Mouse (Mus musculus) hindbrain, embryonic 11.5 days (tissue): ENCODE results near the gene Siglec1. TPM values are rescaled to one million over a fixed set of nuclear protein-coding genes. Genes with fewer than 3 reads are reported as not detected.
A peak's percentile ranks its signal among the peaks of the same experiment; 100 is the strongest.

Source experiments
- ATAC-seq: fragments of 200-750 bp; cut with Nextera tagmentation; 2 replicates; pipeline ENCODE4 v1.8.0; 2017; ENCODE audit warnings: mild to moderate bottlenecking, moderate TSS enrichment, moderate library complexity; ENCODE audit not compliant: low FRiP score
- DNase-seq: peaks from one replicate; pipeline ENCODE4 v3.0.0-alpha.2; 2015; ENCODE audit warnings: low spot score
- H3K27ac ChIP-seq: fragments of 300-500 bp; sonication (generic); 2 replicates; pipeline ENCODE4 v1.5.1; 2014; ENCODE audit warnings: mild to moderate bottlenecking, low read depth, low read length
- H3K27me3 ChIP-seq: fragments of 300-500 bp; sonication (generic); 2 replicates; pipeline ENCODE4 v1.6.1; 2014; ENCODE audit warnings: mild to moderate bottlenecking, low read length, moderate library complexity, mixed read lengths; ENCODE audit not compliant: control insufficient read depth, insufficient read depth
- H3K36me3 ChIP-seq: fragments of 300-500 bp; sonication (generic); 2 replicates; pipeline ENCODE4 v1.6.1; 2014; ENCODE audit warnings: mild to moderate bottlenecking, low read length, moderate library complexity, mixed read lengths; ENCODE audit not compliant: control insufficient read depth, insufficient read depth
- H3K4me1 ChIP-seq: fragments of 300-500 bp; sonication (generic); replicated peaks from 2 replicates; pipeline ENCODE4 v1.6.1; 2014; ENCODE audit warnings: low read length, mixed read lengths; ENCODE audit not compliant: control insufficient read depth, insufficient read depth
- H3K4me2 ChIP-seq: fragments of 300-500 bp; sonication (generic); replicated peaks from 2 replicates; pipeline ENCODE4 v1.6.1; 2014; ENCODE audit warnings: mild to moderate bottlenecking, low read depth, low read length
- H3K4me3 ChIP-seq: fragments of 300-500 bp; sonication (generic); 2 replicates; pipeline ENCODE4 v1.5.1; 2014; ENCODE audit warnings: low read depth, low read length
- H3K9ac ChIP-seq: fragments of 300-500 bp; sonication (generic); 2 replicates; pipeline ENCODE4 v1.6.1; 2014; ENCODE audit warnings: low read depth, low read length
- H3K9me3 ChIP-seq: fragments of 300-500 bp; sonication (generic); 2 replicates; pipeline ENCODE4 v1.6.1; 2016; ENCODE audit warnings: low read length; ENCODE audit not compliant: control insufficient read depth
- WGBS: fragments of 180-500 bp; shearing (Covaris S2); extraction: QIAGEN DNeasy Blood & Tissue Kit; methylation state at CpG from one replicate; pipeline ENCODE4 v1.1.7; 2014; 5-methylcytosine and 5-hydroxymethylcytosine counted together
- polyA plus RNA-seq: library from polyadenylated mRNA; unstranded; fragments of >200 nt; fragmentation: Nextera tagmentation; extraction: Ambion mirVana; gene quantifications from 2 replicates; pipeline ENCODE4 v1.2.1, GENCODE M21; 2014

The Siglec1 gene
- polyA plus RNA-seq, 1 experiment from 2014 or later = 0.15 TPM

GRCm38 (mm10) chr2:131052043-131052442, 34.5 kb downstream of the Siglec1 start:
- peaks cover 45% of the 10 kb centered on the region for H3K27me3 ChIP-seq
- 77% methylated on average over 5 of the region's 5 CpGs for WGBS

GRCm38 (mm10) chr2:131046025-131046424, 40.5 kb downstream of the Siglec1 start:
- H3K4me3 ChIP-seq = no peak overlapping the region
- H3K4me2 ChIP-seq = no peak overlapping the region
- H3K4me1 ChIP-seq = 0 out of 2 replicates have a peak, but pooled peaks cover 3% of the 10 kb centered on the region
- WGBS = 91% methylated on average over 2 of the region's 2 CpGs
- no peak overlapping the region for H3K9ac ChIP-seq
- H3K27ac ChIP-seq = no peak overlapping the region
- no peaks in the 10 kb centered on the region for H3K36me3 ChIP-seq
- peaks cover 17% of the 10 kb centered on the region for H3K27me3 ChIP-seq
- H3K9me3 ChIP-seq = no peaks in the 10 kb centered on the region
- ATAC-seq (no peak), DNase-seq (no peak)

More at GRCm38 (mm10) chr2:131052043-131052442, 34.5 kb downstream of the Siglec1 start:
- no peak overlapping the region for H3K9ac ChIP-seq
- H3K36me3 ChIP-seq = no peaks in the 10 kb centered on the region
- no peak overlapping the region for H3K4me2 ChIP-seq
- no peak overlapping the region for H3K27ac ChIP-seq
- no peak overlapping the region for H3K4me3 ChIP-seq
- peaks cover 5% of the 10 kb centered on the region for H3K4me1 ChIP-seq
- no peaks in the 10 kb centered on the region for H3K9me3 ChIP-seq
- ATAC-seq = no peak
- no peak for DNase-seq

DNA sequence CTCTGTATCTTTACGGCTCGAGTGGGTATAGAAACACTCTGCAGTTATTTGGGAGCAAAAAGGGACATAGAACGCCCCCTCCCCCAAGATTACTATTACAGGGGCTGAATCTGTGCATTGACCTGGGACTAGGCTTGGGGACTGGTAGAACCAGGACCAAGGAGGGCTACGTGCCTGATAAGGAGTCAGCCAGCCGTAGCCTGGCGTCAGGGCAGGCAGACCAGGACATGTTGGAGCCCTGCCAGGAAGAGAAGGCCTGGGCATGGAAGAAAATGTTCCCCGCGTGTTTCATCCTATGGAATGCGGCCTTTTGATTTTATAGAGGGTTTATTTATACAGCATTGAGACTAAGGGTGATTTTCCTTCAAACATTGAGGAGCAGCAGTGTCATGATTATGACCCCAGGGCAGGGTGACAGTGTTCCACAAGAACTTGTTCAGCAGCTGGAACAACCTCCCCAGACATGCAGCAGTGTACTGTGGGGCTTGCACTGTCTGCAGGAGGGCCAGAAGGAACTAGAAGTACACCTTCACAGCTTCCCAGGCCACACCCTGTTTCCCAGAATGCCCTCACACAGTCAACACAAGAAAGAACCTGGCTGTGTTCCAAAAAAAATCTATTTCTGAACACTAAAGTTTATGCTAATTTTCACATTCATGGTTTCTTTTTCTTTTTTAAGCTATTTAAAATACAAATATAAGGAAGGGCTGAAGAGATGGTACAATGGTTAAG, 41.4 kb downstream of the Siglec1 start:
- ATAC-seq (no peak), DNase-seq (no peak)
- H3K36me3 ChIP-seq = no peaks in the 10 kb centered on the region
- no peak overlapping the region for H3K27ac ChIP-seq
- no peak overlapping the region for H3K9ac ChIP-seq
- no peak overlapping the region for H3K4me2 ChIP-seq
- peaks cover 26% of the 10 kb centered on the region for H3K27me3 ChIP-seq
- no peak overlapping the region for H3K4me3 ChIP-seq
- 85% methylated on average over 9 of the region's 9 CpGs for WGBS
- no peaks in the 10 kb centered on the region for H3K9me3 ChIP-seq
- 0 out of 2 replicates have a peak, but pooled peaks cover 3% of the 10 kb centered on the region for H3K4me1 ChIP-seq

DNA sequence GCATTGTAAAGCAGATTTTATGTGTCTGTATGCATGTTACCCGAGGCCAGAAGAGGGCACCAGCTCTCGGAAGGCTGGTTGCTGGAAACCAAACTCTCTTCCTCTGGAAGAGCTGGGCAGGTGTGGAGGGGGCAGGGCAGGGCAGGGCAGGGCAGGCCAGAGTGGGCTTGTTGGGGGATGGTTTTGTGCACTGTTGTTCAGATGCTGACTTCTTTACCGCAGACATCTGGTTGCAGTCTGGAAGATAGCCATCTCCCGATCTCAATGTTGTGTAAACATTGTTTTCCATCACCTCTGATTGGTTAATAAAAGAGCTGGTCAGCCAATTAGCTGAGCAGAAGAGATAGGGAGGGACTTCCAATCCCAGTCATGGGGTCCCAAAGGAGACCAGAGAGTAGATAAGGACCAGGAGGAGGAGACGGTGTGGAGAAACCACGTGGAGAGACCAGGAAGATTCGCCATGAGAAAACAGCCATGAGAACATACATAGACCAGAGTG, 42.2 kb downstream of the Siglec1 start:
- H3K4me1 ChIP-seq = 0 out of 2 replicates have a peak, but pooled peaks cover 3% of the 10 kb centered on the region
- no peak for DNase-seq
- no peaks in the 10 kb centered on the region for H3K36me3 ChIP-seq
- no peak for ATAC-seq
- H3K9ac ChIP-seq = no peak overlapping the region
- WGBS = 13% methylated on average over 7 of the region's 7 CpGs
- no peak overlapping the region for H3K27ac ChIP-seq
- H3K4me3 ChIP-seq = no peak overlapping the region
- no peaks in the 10 kb centered on the region for H3K9me3 ChIP-seq
- no peak overlapping the region for H3K4me2 ChIP-seq
- H3K27me3 ChIP-seq = peaks cover 32% of the 10 kb centered on the region

DNA sequence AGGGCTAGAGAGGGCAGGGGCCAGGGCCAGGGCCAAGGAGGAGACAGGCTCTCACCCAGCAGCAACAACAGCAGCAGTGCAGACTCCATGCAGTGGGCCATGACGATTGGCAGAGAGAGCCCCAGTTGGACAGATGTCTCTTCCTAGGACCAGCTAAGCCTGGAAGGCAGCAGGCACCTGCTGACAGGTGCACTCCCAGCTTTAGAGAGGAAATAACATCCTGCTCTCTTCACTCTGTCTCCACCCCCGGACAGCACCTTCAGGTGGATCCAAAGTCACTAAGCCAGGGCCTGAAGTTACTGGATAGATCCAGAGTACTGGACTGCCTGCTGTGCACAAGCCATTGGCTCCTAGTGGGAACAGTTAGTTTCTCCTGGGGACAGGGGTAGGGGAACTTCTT, 43.6 kb downstream of the Siglec1 start, which contains the start of gene Gfra4:
Gene Gfra4, minus strand, starts transcription at position 101 of the 400 bp plus-strand sequence.
- H3K4me1 ChIP-seq = 0 out of 2 replicates have a peak, but pooled peaks cover 3% of the 10 kb centered on the region
- no peak within 1 kb of the TSS for H3K4me3 ChIP-seq
- WGBS = 75% methylated on average over 2 of the region's 2 CpGs
- H3K36me3 ChIP-seq = no peaks in the 10 kb centered on the region
- H3K9me3 ChIP-seq = no peaks in the 10 kb centered on the region
- ATAC-seq (no peak), DNase-seq (no peak)
- H3K27me3 ChIP-seq = peaks cover 32% of the 10 kb centered on the region
- no peak within 1 kb of the TSS for H3K27ac ChIP-seq
- no peak within 1 kb of the TSS for H3K9ac ChIP-seq
- H3K4me2 ChIP-seq = no peak within 1 kb of the TSS

GRCm38 (mm10) chr2:131040854-131041825, 45.4 kb downstream of the Siglec1 start:
- Histone ChIP-seq H3K9me3 (no peaks in the 10 kb centered on the region), H3K4me1 (0 out of 2 replicates have a peak, but pooled peaks cover 3% of the 10 kb centered on the region), H3K4me2 (peak overlapping the region; percentile 94), H3K27me3 (peaks cover 32% of the 10 kb centered on the region), H3K27ac (no peak overlapping the region), H3K36me3 (no peaks in the 10 kb centered on the region), H3K9ac (peak overlapping the region; percentile 40), H3K4me3 (peak overlapping the region; percentile 52)
- 3% methylated on average over 113 of the region's 115 CpGs for WGBS
- ATAC-seq (peak; percentile 63; the same call in 1 of the 2 replicates), DNase-seq (peak; percentile 54)

GRCm38 (mm10) chr2:131038675-131039074, 47.9 kb downstream of the Siglec1 start:
- H3K9ac ChIP-seq = no peak overlapping the region
- no peak overlapping the region for H3K27ac ChIP-seq
- H3K9me3 ChIP-seq = no peaks in the 10 kb centered on the region
- H3K4me1 ChIP-seq = 0 out of 2 replicates have a peak, but pooled peaks cover 3% of the 10 kb centered on the region
- DNase-seq = no peak
- ATAC-seq = no peak
- no peak overlapping the region for H3K4me3 ChIP-seq
- H3K36me3 ChIP-seq = no peaks in the 10 kb centered on the region
- H3K27me3 ChIP-seq = peaks cover 32% of the 10 kb centered on the region
- WGBS = 84% methylated on average over 5 of the region's 5 CpGs
- H3K4me2 ChIP-seq = no peak overlapping the region

GRCm38 (mm10) chr2:131038197-131038596, 48.4 kb downstream of the Siglec1 start:
- H3K9me3 ChIP-seq = no peaks in the 10 kb centered on the region
- no peak for DNase-seq
- 89% methylated on average over 6 of the region's 6 CpGs for whole genome bisulfite sequencing
- no peak overlapping the region for H3K4me3 ChIP-seq
- ATAC-seq = no peak
- no peaks in the 10 kb centered on the region for H3K36me3 ChIP-seq
- no peak overlapping the region for H3K27ac ChIP-seq
- peaks cover 32% of the 10 kb centered on the region for H3K27me3 ChIP-seq
- 0 out of 2 replicates have a peak, but pooled peaks cover 3% of the 10 kb centered on the region for H3K4me1 ChIP-seq
- H3K9ac ChIP-seq = no peak overlapping the region
- H3K4me2 ChIP-seq = no peak overlapping the region
